Mouse (Mus musculus): ENCODE data around the gene Smc4.
A peak's percentile ranks its signal among the peaks of the same experiment; 100 is the strongest.

The Smc4 gene

DNA sequence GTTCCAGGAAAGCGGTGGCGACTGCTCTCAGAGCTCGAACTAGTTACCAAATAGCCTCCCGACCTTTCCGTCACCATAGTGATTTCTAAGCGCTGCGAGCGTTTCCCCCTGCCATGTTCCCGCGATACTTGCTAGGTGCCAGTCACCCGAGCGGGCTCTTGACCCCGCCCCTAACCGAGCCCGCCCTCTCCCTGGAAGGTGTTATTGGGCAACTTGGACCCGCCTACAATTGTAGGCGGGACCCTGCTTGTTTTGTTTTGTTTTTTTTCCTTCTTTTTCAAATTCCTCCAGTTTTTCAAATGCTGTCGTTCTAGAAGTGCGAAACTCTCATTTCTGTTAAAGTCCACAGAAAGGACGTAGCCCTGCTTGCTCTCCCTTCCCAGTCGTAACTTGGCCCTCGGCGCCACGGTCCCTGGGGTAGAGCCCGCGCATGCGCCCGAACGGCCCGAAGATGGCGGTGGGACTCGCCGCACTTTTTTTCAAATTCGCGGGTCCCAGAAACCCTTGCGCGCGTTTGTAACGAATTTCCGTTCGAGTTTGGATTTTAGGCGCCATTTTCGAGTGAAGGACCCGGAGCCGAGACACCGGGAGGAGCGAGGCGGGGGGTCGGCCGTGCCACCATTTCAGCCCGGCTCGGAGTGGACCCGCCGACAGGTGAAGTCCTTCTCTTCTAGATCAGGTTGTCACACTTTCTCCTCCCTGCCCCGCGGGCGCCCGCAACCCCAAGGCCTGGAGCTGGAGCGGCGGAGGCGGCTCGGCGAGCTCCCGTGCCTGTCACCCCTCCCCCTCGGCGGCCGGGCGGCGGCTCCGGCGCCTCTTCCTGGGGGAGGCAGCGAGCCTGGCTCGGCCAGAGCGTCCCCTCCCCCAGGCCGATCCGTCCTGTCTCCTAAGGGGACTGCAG lies at the start of gene Smc4, which contains the start of gene Ift80:
Gene Smc4 (plus strand): TSS at position 302 of the 901 bp plus-strand sequence.
Gene Ift80 (minus strand): TSS at position 134 of the 901 bp plus-strand sequence.
- peak; percentile 88 to 91 for DNase-seq (ENCODE audit: low spot score in 2 of 2)

DNA sequence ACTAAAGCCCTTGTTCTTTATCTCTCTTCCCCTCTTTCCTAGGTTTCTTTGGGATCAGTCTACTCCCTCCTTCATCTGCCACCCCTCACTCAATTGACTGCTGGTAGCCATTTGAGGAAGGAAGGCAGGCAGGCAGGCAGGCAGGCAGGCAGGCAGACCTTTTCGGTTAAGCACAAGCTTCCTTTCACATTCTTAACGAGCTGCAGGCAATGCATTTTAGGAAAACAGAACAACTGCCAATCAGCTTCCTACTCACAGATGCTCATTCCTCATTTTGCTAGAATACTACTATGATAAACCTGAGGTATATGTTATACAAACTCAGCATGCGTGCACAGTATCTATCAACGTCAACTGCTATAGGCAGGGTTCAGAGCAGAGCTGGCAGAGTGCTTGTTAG lies 48.1 kb upstream of the Smc4 start:
- DNase-seq (ENCODE audit: low spot score in 2 of 2): no peak

DNA sequence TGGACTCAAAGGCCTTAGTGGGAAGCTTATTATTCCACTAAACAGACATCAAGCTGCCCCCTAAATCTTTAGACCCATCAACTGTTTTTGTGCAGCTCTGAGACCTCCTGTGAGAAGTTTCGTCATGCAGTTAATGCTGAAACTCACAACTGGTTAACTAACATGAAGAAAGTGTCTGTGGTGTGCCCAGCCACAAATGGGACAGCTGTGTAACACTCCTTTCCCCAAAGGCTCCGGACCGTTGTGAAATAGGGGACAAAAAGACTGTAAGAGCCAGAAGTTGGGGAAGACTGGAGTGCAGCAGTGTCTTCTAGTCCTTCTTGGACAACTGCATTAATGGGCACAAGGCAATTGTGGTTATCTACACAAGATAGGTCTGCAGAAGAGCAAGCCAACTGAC lies 47.1 kb upstream of the Smc4 start:
- DNase-seq (ENCODE audit: low spot score in 2 of 2): no peak

DNA sequence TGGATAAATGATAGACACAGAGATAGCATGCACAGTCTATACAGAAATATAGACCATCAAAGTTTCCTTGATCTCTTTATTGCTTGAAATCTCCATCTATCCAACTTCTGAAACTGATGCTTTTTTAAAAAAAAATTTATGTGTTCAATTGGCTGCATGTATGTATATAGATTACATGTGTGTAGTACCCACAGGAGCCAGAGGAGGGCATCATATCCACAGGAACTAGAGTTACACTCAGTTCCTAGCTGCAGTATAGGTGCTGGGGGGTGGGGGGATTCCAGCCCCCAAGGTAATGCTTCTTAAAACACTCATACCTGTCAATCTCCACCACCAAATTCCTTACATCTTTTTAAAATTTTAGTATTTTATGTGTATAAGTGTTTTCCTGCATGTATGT lies 39.9 kb upstream of the Smc4 start:
- DNase-seq (ENCODE audit: low spot score in 2 of 2): no peak

DNA sequence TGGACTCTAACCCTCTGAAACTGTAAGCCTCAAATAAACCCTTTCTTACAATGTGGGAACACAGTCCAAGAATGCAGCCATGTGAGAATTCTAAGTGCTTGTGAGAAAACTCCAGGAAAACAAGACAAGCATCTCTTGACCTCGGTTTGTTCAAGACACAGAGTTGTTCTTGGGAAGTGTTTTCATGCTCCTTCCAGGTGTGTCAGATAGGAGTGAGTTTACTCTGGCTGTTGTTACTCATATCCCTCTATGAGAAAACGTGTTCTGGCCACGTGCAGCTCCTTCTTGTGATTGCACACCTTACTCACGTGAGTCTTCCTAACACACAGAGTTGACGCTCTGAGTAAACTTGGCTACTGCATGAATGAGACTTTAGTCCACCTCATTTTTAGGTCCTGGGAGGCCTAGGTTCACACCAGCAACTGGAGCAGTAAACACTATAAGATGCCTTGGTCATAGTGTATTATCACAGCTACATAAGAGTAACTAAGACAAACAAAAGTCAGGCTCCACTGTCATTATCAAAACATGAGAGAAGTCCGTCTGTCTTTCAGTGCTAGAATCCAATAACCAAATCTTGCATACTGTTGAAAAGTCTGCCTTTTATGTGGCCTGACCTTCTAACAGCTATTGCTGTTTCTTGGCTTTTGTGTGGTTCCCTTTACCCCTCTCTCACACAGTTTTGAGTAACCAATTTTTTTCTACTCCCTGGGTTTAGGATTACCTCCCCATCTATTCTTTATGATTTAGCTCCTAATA lies 37.8 kb upstream of the Smc4 start:
- DNase-seq (ENCODE audit: low spot score in 2 of 2): no peak

DNA sequence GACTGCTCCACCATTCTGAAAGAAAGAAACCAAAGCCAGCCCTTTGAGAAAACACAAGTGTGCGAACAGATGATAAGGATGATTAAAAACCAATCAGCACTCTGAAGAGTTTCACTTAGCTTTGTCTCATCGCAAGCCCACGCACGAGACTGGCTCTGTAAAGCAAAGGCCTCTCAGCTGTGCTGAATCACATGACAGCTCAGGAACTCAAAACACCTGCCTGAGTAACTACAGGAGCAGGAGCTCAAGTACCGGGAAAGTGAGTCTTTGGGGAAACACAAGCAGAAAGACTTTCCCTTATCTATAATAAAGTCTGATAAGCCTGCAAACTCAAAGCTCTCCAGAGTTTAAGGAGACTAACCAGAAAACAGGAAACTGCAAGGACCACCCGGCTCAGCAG lies 37.1 kb upstream of the Smc4 start:
- DNase-seq (ENCODE audit: low spot score in 2 of 2): no peak

DNA sequence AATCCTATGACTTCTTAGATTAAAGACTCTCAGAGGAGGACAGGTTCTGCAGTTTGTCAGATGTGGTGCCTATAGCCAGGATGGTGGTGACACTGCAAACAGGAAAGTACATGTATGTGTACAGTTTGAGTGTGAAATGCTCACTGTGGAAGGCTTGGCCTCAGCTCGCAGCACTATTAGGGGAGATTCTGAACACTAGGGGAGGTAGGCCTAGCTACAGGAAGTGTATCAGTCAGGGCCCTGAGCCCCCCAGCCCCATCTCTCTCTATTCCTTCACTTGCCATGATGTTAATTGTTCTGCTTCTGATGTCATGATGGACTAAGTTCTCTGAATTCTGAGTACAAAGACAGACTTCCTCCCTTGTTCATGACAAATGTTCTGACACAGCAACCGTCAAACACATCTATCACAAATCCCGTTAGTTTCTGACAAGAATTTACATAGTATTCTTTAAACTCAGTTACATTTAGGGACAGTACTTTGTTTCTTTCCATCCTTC lies 35.4 kb upstream of the Smc4 start:
- no peak for DNase-seq (ENCODE audit: low spot score in 2 of 2)

DNA sequence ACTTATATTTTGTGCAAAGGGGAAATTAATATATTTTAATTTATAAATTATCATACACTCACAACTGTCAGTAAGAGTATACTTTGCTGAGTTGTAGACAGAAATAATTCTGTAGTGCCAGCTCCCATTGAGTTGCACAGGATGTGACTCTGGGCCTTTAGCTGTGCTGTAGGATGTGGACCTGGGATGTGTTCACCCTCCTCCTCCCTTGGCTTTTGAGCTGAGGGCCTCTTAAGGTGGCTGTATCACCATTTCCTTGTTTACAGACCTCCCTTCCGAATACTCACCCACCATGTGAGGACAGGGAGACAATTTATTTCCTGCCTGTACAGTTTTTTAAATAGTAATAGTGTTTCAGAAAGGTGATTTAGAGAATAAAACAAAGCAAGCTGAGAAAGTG lies 31.0 kb upstream of the Smc4 start:
- no peak for DNase-seq (ENCODE audit: low spot score in 2 of 2)

DNA sequence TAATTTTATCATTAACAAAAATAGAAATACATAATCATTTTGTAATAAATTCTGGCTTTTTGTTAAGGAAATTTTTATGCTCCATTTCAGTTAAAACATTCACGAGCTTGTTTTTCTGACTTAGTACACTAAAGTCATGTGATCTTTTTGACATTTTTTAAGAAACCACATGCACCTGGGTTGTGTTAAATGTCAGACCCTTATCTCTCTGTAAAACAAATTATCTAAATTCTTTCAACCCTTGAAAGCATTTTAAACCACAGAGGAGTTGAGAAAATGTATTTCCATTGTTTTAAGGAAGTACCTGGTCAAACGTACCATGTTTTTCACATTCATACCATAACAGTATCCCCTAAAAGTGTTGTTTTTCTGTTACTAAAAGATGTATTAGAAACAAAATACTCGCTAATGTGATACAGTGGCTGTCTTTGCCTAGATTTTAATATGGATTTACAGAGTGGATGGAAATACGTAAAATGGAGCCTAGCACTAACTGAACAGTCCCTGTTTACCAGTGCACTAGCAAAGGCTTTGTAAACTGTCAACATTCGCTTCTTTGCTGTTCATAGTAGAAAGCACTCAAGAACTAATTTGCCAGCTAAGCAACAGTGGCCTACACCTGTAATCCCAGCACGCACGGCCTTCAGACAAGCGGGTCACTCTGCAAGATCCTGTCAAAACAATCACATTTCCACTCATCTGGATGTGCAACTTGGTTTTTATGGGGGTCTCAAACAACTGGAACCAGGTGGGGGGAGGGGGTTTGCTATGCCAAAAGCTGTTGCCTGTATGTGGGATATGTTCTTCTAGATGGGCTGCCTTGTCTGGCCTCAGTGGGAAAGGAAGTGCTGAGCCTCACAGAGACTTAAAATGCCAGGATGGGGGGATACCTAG lies 29.7 kb upstream of the Smc4 start:
- DNase-seq (ENCODE audit: low spot score in 2 of 2): no peak

DNA sequence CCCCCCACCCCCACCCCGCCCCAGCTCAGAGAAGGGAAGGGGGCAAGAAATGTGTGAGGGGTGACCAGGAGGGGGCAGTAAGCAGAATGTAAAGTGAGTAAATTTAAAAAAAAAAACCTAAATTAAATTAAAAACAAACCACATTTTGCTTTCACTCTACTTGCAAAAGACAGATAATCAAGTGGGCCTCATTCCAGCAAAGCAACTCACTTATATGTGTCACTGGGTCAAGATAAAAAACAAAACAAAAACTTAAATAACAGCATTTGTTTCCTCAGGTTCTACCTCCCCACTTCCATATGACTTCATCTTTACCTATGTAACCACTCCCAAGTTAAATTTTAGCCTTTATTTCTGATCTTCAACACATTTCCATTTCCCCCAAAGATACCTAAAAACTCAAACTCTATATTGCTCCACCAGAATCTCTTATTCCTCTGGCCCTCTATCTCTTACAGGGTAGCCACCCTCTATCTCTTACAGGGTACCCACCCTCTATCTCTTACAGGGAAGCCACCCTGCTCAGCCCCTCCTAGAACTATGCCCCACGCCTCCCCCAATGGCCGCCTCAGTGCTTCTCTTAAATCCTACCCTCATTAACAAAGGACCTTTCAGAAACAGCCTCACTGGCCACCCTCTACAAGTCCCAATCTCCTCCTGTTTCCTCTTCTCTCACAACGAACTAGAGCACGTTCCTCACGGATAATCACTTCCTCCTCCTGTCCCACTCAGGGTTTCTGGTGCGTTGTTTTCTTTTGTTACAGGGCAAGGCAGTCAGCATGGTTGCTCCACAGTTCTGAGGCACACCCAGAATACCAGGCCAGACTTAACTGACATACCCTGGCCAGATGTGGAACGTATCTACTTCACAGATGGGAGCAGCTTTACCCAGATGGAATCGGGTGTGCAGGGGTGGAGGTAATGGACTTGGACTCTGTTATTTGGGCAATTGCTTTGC lies 28.7 kb upstream of the Smc4 start:
- no peak for DNase-seq (ENCODE audit: low spot score in 2 of 2)

DNA sequence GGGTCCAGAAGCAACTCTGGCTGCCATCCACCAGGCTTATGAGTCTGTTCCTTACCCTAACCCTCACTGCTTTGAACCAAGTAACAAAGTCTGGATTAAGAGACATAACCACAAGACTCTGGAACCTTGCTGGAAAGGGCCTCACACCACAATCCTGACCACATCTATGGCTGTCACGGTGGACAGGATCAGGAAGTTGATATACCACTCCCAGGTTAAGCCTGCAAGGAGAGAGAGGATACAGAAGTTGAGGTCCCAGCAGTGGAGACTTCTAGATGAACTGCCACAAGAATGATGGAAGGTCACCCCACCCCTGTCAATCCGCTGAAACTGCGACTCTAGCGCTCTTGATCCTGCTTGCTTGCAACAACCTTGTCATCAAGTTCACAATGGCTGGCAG lies 26.8 kb upstream of the Smc4 start:
- no peak for DNase-seq (ENCODE audit: low spot score in 2 of 2)

DNA sequence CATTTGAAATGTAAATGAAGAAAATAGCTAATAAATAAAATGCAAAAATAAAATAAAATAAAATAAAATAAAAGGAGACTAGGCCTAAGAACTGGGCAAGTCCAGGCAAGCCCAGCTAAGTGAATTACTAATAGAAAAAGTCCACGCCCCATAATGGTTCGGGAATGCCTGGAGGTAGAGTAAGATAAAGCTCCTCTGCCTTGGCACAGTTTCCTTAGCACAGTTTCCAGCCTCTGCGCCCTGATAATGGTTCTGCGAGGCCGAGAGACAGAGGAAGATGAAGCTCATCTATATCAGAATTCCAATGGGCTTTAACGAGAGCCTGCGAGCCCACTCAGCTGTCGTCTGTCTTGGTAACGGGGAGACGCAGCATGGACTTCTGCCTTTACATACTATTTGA lies 25.4 kb upstream of the Smc4 start:
- DNase-seq (ENCODE audit: low spot score in 2 of 2): no peak

DNA sequence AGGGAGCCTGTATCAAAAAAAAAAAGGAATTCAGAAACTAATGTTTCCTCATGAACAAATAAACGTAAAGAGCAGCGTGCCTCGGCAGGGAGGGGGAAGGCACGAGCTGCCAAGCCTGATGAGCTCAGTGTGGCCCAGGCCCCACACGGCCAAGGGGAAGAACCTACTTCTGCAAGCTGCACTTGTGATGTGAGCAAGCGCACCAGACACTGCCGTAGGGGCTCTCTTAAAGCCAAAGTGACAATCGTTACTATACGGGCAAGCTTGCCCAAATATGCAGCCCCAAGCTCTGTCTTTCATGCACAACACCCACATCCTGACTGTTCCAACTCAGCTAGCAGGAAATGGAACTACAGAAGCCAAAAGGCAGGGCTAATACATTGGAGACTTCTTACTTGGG lies 23.6 kb upstream of the Smc4 start:
- DNase-seq (ENCODE audit: low spot score in 2 of 2): no peak

DNA sequence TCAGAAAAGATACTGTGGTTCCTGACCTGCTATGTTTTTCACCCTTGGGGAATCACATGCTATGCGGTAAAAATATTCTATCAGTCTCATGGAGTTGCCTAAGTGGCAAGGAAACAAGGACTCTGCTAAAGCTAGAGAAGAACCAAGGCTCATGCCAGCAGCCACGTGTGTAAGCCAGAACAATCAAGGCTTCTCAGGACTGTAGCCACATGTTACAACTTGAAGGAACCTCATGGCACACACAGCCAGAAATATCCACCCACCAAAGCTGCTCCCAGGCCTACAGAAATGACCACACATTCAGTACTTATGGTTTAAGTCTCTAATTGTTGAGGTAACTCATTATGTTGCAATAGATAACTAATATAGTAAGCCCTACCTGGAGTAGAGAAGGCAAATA lies 18.0 kb upstream of the Smc4 start:
- DNase-seq (ENCODE audit: low spot score in 2 of 2): no peak

DNA sequence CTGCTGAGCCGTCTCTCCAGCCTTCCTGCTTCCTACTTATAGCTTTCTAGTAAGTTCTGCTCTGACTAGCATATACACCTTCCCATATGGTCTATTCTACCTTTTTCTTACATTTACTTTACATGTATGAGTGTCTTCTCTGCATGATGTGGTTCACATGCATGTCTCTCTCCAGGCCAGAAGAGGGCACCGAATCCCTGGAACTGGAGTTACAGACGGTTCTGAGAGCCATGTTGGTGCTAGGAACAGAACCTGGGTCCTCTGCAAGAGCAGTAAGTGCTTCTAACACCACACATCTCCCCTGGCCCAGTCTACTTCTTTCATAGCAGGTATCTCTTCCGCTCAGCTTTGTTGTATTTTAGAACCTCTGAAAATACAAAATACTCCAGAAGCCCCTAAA lies 1.8 kb upstream of the Smc4 start:
- DNase-seq (ENCODE audit: low spot score in 2 of 2): no peak

DNA sequence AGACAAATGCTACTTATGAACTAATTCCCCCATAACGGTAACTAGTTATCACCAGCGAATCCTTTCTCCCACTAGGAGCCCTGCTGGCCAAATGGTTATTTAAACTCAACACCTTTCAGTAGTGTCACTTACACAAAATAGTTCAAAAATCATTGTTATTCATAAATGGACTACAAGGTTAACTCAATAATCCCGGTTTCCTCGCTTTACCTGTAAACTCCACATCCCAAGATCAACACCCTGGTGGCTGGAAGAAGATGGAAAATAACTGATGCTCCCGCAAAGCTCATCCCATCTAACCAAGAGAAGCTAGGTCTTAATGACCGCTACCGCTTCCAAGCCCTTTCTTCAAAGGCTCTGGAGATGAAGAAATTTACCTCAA lies 492 bp upstream of the Smc4 start:
- no peak for DNase-seq (ENCODE audit: low spot score in 2 of 2)

DNA sequence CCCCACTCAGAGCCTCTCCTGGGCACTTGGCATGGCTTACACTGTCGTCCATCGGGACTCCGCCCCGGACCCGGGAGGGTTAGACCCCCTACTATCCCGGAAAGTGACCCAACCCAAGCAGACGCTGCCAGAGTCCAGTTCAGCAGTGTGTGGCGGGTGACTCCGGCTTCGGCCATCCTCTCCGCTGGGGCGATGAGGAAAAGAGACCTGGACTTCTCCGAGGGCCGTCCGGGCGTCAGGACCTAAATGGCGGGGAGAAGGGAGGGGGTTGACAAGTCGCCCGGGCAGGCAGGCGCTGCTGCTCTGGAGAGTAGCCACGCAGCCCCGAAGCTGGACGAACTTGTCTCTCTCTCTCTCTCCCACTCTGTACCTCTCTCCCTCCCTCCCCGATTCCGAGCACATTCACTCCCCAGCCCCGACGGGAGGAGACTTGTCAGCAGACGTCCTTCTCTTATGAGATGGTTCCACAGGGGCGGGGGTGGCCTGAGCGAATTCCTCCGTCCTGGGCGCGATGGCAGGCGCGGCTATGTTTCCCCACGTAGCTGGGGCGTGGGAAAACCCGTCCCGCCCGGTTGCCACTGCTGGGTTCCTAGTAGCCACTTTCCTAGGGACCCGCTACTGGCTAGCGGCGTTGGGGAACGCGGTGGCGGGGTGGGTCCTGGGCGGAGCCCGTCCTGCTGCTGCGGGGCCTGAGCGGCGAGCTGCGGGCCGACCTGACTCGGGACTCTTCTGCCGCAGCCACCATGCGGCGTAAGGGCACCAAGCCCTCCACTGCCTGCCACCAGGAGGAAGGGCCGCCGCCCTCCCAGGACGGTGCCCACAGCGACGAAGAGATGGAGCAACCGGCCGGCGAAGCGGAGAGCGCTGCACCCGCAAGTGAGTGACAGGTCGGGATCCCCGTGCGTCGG lies 1.1 kb downstream of the Smc4 start:
- peak; percentile 22 to 34 for DNase-seq (ENCODE audit: low spot score in 2 of 2)

DNA sequence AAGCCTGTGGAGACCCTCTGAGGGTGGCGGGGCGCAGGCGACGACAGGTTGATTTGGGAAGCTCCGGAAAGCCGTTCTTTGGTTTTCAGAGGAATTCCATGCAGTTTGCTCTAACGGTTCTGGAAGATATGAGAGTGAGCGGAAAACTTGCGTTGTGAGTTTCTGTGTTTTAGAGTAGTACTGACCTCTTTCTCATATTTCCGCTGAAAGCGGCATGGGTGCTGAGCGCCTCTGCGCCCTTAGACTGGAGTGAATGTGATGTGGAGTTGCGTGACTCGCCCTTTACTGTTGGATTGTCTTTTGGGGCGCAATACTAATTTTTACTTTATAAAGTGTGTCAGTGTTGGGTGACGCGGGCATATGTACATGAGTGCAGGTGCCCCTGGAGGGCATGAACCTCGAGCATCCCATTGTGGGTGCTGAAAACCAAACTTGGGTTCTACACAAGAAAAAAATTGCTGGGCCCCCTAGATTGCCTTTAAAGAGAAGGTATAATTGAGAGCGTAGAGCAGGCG lies 1.8 kb downstream of the Smc4 start:
- no peak for DNase-seq (ENCODE audit: low spot score in 2 of 2)

DNA sequence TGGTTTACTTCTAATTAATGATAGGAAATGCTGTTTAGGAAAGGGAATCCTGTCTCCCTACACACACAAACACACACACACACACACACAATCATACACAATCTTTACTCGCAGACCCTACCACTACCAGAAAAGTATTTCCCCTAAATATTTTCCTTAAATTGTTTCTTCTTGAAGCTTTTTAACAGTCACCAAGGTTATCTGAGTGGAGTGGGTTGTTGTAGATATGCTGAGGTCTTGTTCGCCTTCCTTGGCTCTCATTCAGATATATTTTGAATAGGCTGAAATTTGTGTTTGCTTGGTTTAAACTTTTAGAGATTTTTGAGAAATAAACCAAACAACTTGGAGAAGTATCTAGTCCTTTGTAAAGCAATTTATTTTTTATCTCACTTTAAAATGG lies 4.3 kb downstream of the Smc4 start:
- DNase-seq (ENCODE audit: low spot score in 2 of 2): no peak

Data from frontal cortex, postnatal 14 days (tissue).